Mouse (Mus musculus) T-helper 17 cell (primary cell): ENCODE data around the gene Dock10.

Experiments used
- in situ Hi-C, 2 experiments: fragments of 300-600 bp; cut with MboI, MseI; formaldehyde crosslinking; loops; 1 replicate in 1 of 2; 2 replicates in 1 of 2; pipeline ENCODE4 v1.15.1; 2025; ENCODE audit warnings: high pct_unique_total_duplicates in 2 of 2

Gene Dock10

DNA sequence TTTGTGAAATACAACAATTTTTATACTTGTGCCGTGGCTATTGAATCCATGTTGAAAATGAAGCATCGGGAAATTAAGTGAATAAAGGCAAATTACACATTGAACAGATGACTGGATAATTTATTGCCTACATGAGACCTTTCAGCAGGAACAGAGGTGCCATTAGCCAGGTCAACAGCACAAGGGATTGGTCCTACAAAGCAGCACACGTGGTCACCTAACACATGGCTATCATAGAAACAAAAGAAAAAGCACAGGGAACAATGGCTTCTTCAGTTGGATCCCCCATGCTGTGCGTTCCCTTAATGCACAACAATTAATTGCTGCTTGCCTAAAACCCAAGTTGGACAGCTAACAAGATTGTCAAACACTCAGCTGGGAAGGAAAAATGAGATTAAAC, 133.8 kb downstream of the Dock10 start:
- in situ Hi-C loops: no loop called here

DNA sequence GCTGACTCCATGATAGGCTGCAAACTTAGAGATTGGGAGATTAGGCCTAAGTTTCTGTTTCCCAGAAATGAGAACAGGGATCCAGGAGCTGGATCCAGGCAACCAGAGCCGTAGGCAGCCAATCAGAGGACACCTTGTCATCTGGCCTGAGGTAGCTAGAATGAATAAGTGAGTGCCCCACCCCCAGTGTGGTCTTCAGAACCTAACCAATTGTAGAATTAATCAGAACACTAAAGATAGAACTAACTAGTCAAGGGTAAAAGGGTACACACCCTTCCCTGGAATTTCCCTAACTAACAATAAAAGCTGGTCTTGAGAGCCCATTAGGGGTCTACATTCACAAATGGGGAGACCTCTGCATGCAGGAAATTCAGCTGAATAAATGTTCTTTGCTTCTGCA, 135.7 kb downstream of the Dock10 start:
- in situ Hi-C loops: no loop called here

DNA sequence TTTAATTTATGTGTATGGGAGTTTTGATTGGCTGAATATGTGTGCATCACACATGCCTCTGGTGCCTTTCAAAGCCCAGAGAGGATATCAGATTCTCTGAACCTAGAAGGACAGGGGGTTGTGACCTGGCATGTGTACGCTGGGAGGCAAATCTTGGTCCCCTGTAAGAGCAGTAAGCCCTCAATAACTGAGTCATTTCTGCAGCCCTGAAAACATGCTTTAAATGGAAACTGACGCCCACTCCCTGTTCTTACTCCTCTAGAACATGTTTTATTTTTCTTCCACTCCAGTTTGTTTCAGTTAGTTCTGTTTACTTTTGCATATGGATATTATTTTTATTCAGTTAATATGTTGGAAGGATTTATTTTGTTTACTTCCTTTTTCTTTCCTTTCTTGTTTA, 139.2 kb downstream of the Dock10 start:
- in situ Hi-C loops: loop anchor here (5.0 to 10.0 kb wide), 3 partner anchors 106 to 236 kb away; no protein-coding TSS in a partner anchor

DNA sequence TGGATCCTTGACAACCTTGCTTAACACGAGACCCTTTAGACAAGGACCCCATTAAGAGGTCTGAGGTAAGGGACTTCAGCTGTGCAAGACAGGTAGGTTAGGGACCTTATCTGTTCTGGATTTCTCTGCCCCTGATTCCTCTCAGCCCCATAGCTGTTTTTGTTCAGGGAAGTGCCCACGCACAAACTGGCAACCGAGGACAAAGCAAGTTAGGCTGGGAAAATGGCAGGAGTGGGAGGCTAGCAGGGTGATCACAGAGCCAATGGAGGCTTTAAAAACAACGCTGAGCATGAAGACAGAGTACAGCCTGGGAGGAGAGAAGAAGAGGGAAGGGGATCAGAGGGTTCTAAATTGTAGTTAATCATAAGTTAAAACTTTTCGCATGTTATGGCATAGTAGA, 141.7 kb downstream of the Dock10 start:
- in situ Hi-C loops: loop anchor here (5.0 to 10.0 kb wide), 3 partner anchors 108 to 238 kb away; no protein-coding TSS in a partner anchor

DNA sequence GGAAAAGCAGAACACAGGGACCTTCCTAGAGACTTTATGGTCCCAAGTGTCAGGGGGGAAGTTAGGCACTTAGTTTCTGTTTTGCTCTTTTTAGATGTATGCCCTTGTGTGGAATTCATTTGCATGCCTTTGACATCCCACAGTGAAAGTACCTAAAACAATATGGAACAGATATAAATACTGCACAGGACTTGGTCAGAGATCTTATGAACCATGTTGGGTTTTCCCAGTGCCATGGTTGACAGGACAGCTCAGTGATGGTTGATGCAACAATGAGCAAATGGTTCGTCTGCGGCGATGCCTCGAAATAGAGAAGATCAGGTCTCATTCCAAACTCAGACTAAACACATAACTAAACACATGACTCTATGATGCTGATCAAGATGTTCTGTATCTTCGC, 143.6 kb downstream of the Dock10 start:
- in situ Hi-C loops: loop anchor here (5.0 to 10.0 kb wide), 3 partner anchors 110 to 240 kb away; no protein-coding TSS in a partner anchor

GRCm38 (mm10) chr1:80613395-80614011, 144.8 kb downstream of the Dock10 start:
- in situ Hi-C loops: loop anchor here in 1 of 2 experiments (10.0 kb wide), 2 partner anchors 111 to 241 kb away; no protein-coding TSS in a partner anchor

- in situ Hi-C loops: loop anchor here (5.0 to 10.0 kb wide), 3 partner anchors 35 to 137 kb away; no protein-coding TSS in a partner anchor
Observed at GRCm38 (mm10) chr1:80607546-80607945, 150.8 kb downstream of the Dock10 start.

- in situ Hi-C loops: loop anchor here (5.0 to 10.0 kb wide), 3 partner anchors 36 to 139 kb away; no protein-coding TSS in a partner anchor
Observed at GRCm38 (mm10) chr1:80606131-80606754, 152.1 kb downstream of the Dock10 start.

GRCm38 (mm10) chr1:80604332-80604731, 154.0 kb downstream of the Dock10 start:
- in situ Hi-C loops: loop anchor here (10.0 kb wide), 2 partner anchors 60 to 140 kb away; no protein-coding TSS in a partner anchor

- in situ Hi-C loops: loop anchor here (10.0 kb wide), 2 partner anchors 62 to 142 kb away; no protein-coding TSS in a partner anchor
Observed at GRCm38 (mm10) chr1:80603081-80603480, 155.2 kb downstream of the Dock10 start.

GRCm38 (mm10) chr1:80583281-80583680, 175.0 kb downstream of the Dock10 start:
- in situ Hi-C loops: loop anchor here in 1 of 2 experiments (25.0 kb wide), 1 partner anchor 704 kb away; no protein-coding TSS in a partner anchor

GRCm38 (mm10) chr1:80582186-80582585, 176.1 kb downstream of the Dock10 start:
- in situ Hi-C loops: loop anchor here in 1 of 2 experiments (25.0 kb wide), 1 partner anchor 705 kb away; no protein-coding TSS in a partner anchor

DNA sequence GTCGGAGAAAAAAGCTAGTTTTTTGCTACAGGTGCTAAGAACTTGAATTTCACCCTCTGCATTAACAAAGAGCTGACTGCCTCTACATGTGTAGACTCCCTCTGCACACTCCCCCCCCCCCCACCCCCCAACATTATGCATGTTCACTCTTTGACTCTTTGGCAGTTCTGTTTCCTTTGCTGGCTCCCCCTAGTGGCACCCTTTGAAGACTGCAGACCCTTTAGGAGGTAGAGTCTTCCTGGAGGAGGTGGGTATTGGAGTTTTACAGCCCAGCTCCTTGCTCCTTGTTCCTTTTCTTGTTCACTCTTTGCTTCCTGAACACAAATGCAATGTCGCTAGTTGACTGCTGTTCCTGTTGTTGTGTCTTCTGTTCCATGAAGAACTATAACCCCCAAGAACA, 181.4 kb downstream of the Dock10 start:
- in situ Hi-C loops: loop anchor here in 1 of 2 experiments (25.0 kb wide), 1 partner anchor 710 kb away; no protein-coding TSS in a partner anchor

DNA sequence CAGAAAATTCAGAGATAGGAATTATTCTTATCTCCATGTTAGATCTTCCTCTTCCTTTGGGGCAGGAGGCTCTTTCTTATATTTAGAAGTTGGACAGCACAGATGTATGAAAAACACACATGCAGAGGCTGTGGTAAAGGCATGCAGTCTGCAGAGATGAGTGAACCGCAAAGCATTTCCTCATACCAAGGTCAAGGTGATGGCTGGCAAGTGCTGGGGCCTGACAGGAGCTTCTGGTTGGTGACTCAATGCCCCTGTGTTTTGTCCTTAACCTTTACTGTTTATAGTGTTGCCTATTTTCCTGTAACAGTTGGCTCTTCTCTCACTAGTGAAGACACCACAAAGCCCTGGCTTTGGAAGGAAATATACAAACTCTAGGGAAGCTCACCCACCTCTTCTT, 201.9 kb downstream of the Dock10 start:
- in situ Hi-C loops: no loop called here

DNA sequence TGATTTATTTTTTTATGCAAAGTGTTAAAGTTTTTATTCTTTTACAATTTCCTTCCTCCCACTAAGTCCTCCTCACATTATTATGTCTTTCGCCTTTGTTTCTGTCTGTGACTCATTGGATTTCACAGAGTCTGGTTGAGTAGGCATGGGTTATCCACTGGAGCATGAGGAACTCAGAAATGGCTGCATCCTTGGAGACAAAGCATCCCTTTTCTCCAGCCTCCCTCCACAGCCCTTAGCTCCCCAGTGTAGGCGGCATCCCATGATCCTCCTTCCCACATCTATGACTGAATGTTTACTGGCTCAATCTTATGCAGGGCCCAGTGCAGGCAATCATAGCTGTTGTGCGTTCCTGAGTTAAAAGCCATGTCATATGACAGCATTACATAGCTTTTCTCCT, 216.8 kb downstream of the Dock10 start:
- in situ Hi-C loops: loop anchor here in 1 of 2 experiments (25.0 kb wide), 1 partner anchor 746 kb away; no protein-coding TSS in a partner anchor

GRCm38 (mm10) chr1:80522197-80522596, 236.1 kb downstream of the Dock10 start:
- in situ Hi-C loops: no loop called here

GRCm38 (mm10) chr1:80520456-80520855, 237.9 kb downstream of the Dock10 start:
- in situ Hi-C loops: no loop called here

- in situ Hi-C loops: loop anchor here (5.0 to 10.0 kb wide), 2 partner anchors 245 to 338 kb away; no protein-coding TSS in a partner anchor
Observed at GRCm38 (mm10) chr1:80519893-80520292, 238.4 kb downstream of the Dock10 start.

- in situ Hi-C loops: loop anchor here (5.0 to 10.0 kb wide), 2 partner anchors 241 to 334 kb away; no protein-coding TSS in a partner anchor
Observed at GRCm38 (mm10) chr1:80515836-80516235, 242.5 kb downstream of the Dock10 start.

- in situ Hi-C loops: loop anchor here in 1 of 2 experiments (5.0 to 10.0 kb wide), 2 partner anchors 238 to 330 kb away; no protein-coding TSS in a partner anchor
Observed at GRCm38 (mm10) chr1:80512210-80512948, 245.9 kb downstream of the Dock10 start.

- in situ Hi-C loops: no loop called here
Observed at GRCm38 (mm10) chr1:80504757-80505156, 253.6 kb downstream of the Dock10 start.
